Mouse (Mus musculus) subcutaneous adipose tissue, adult 2 months (tissue): ENCODE results near the gene Nlrp4e. TPM values are rescaled to one million over a fixed set of nuclear protein-coding genes. Genes with fewer than 3 reads are reported as not detected.

Experiments
- polyA plus RNA-seq: library from polyadenylated mRNA; depleted of rRNA; stranded (reverse); fragments of >200 nt; gene quantifications from 2 replicates; pipeline ENCODE4 v1.2.3, GENCODE M21; 2012; ENCODE audit warnings: low replicate concordance; rRNA removed

Gene Nlrp4e
- not detected in 2 replicates for polyA plus RNA-seq

GRCm38 (mm10) chr7:23300892-23301291 is at the start of gene Nlrp4e:
Gene Nlrp4e (plus strand): TSS chr7:23301192.

GRCm38 (mm10) chr7:23251582-23251981 is 49.4 kb upstream of the Nlrp4e start, which contains the start of gene Vmn1r166:
Gene Vmn1r166 (minus strand): TSS chr7:23251682.

GRCm38 (mm10) chr7:23278800-23279199 is 22.2 kb upstream of the Nlrp4e start, which contains the start of gene Gm6902:
Gene Gm6902 (minus strand): TSS chr7:23278900.

GRCm38 (mm10) chr7:23385589-23385988 is 84.6 kb downstream of the Nlrp4e start, which contains the start of gene Nlrp5:
Gene Nlrp5 (plus strand): TSS chr7:23385889.

Other genes starting within 250 kb of the Nlrp4e start
- not detected in 2 replicates for gene Vmn1r163, start 245.7 kb upstream of the Nlrp4e start, polyA plus RNA-seq
- gene Gm8720, start 233.7 kb upstream of the Nlrp4e start, polyA plus RNA-seq, result not detected in 2 replicates
- gene Gm10662, start 156.7 kb upstream of the Nlrp4e start, polyA plus RNA-seq, result not detected in 2 replicates
- gene Vmn1r165, start 83.9 kb upstream of the Nlrp4e start, polyA plus RNA-seq, result not detected in 2 replicates
- gene Vmn1r166, start 49.5 kb upstream of the Nlrp4e start, polyA plus RNA-seq, result not detected in 2 replicates
- gene Gm6902, start 22.3 kb upstream of the Nlrp4e start, polyA plus RNA-seq, result not detected in 2 replicates
- gene Nlrp5, start 84.7 kb downstream of the Nlrp4e start, polyA plus RNA-seq, result not detected in 2 replicates
- not detected in 2 replicates for gene Vmn1r167, start 206.0 kb downstream of the Nlrp4e start, polyA plus RNA-seq
- not detected in 2 replicates for gene Vmn1r168, start 238.5 kb downstream of the Nlrp4e start, polyA plus RNA-seq